Mouse (Mus musculus): ENCODE measurements around the gene Cyp2t4. TPM values are rescaled to one million over a fixed set of nuclear protein-coding genes. Genes with fewer than 3 reads are reported as not detected.

The Cyp2t4 gene
- total and polyA plus RNA-seq, 2 experiments from 2014 or later: not detected

- 91% methylated on average over 5 of the region's 5 CpGs for WGBS
- Histone ChIP-seq H3K4me3 (ENCODE audit: low read depth, low read length) (no peak overlapping the region), H3K27me3 (ENCODE audit: control insufficient read depth, insufficient read depth, low read length) (no peaks in the 10 kb centered on the region), H3K4me1 (ENCODE audit: control insufficient read depth, insufficient read depth) (no peaks in the 10 kb centered on the region), H3K27ac (ENCODE audit: low read depth) (no peak overlapping the region), H3K36me3 (replicated peaks; ENCODE audit: control insufficient read depth, insufficient read depth, low read length) (peaks cover 69% of the 10 kb centered on the region), H3K9me3 (replicated peaks; ENCODE audit: control insufficient read depth, low read length) (no peaks in the 10 kb centered on the region), H3K4me2 (ENCODE audit: low read depth, low read length) (no peak overlapping the region), H3K9ac (replicated peaks; ENCODE audit: low read depth, low read length) (no peak overlapping the region)
- TF ChIP-seq EP300 (IDR thresholded peaks at IDR 0.05; ENCODE audit: low read depth): no peak
- no peak for TF ChIP-seq CTCF (IDR thresholded peaks at IDR 0.05; ENCODE audit: low read depth)
- DNase-seq (ENCODE audit: low spot score) (no peak), ATAC-seq (ENCODE audit: insufficient read depth, low read depth) (no peak)
These were observed 32.5 kb downstream of the Cyp2t4 start for GRCm38 (mm10) chr7:27185986-27186385.

- 96% methylated on average over 10 of the region's 10 CpGs for WGBS
- Histone ChIP-seq H3K9ac (replicated peaks; ENCODE audit: low read depth, low read length) (no peak overlapping the region), H3K9me3 (replicated peaks; ENCODE audit: control insufficient read depth, low read length) (no peaks in the 10 kb centered on the region), H3K36me3 (replicated peaks; ENCODE audit: control insufficient read depth, insufficient read depth, low read length) (peaks cover 94% of the 10 kb centered on the region), H3K4me1 (ENCODE audit: control insufficient read depth, insufficient read depth) (no peaks in the 10 kb centered on the region), H3K27me3 (ENCODE audit: control insufficient read depth, insufficient read depth, low read length) (no peaks in the 10 kb centered on the region), H3K27ac (ENCODE audit: low read depth) (no peak overlapping the region), H3K4me3 (ENCODE audit: low read depth, low read length) (no peak overlapping the region), H3K4me2 (ENCODE audit: low read depth, low read length) (no peak overlapping the region)
- DNase-seq (ENCODE audit: low spot score) (no peak), ATAC-seq (ENCODE audit: insufficient read depth, low read depth) (no peak)
- TF ChIP-seq CTCF (IDR thresholded peaks at IDR 0.05; ENCODE audit: low read depth) (peak; percentile 24), EP300 (IDR thresholded peaks at IDR 0.05; ENCODE audit: low read depth) (no peak)
These were observed 35.9 kb downstream of the Cyp2t4 start for GRCm38 (mm10) chr7:27189271-27189931.

- Histone ChIP-seq H3K9ac (replicated peaks; ENCODE audit: low read depth, low read length) (no peak overlapping the region), H3K4me1 (ENCODE audit: control insufficient read depth, insufficient read depth) (peaks cover 13% of the 10 kb centered on the region), H3K27ac (ENCODE audit: low read depth) (no peak overlapping the region), H3K4me2 (ENCODE audit: low read depth, low read length) (no peak overlapping the region), H3K4me3 (ENCODE audit: low read depth, low read length) (no peak overlapping the region), H3K27me3 (ENCODE audit: control insufficient read depth, insufficient read depth, low read length) (no peaks in the 10 kb centered on the region), H3K9me3 (replicated peaks; ENCODE audit: control insufficient read depth, low read length) (no peaks in the 10 kb centered on the region), H3K36me3 (replicated peaks; ENCODE audit: control insufficient read depth, insufficient read depth, low read length) (peaks cover 65% of the 10 kb centered on the region)
- WGBS: 92% methylated on average over 5 of the region's 5 CpGs
- DNase-seq (ENCODE audit: low spot score) (no peak), ATAC-seq (ENCODE audit: insufficient read depth, low read depth) (no peak)
- TF ChIP-seq EP300 (IDR thresholded peaks at IDR 0.05; ENCODE audit: low read depth): no peak
- TF ChIP-seq CTCF (IDR thresholded peaks at IDR 0.05; ENCODE audit: low read depth): no peak
These were observed 38.9 kb downstream of the Cyp2t4 start for GRCm38 (mm10) chr7:27192434-27192833.

- Histone ChIP-seq H3K9ac (replicated peaks; ENCODE audit: low read depth, low read length) (no peak overlapping the region), H3K4me1 (ENCODE audit: control insufficient read depth, insufficient read depth) (peaks cover 13% of the 10 kb centered on the region), H3K36me3 (replicated peaks; ENCODE audit: control insufficient read depth, insufficient read depth, low read length) (peaks cover 52% of the 10 kb centered on the region), H3K9me3 (replicated peaks; ENCODE audit: control insufficient read depth, low read length) (no peaks in the 10 kb centered on the region), H3K4me2 (ENCODE audit: low read depth, low read length) (no peak overlapping the region), H3K4me3 (ENCODE audit: low read depth, low read length) (no peak overlapping the region), H3K27ac (ENCODE audit: low read depth) (no peak overlapping the region), H3K27me3 (ENCODE audit: control insufficient read depth, insufficient read depth, low read length) (no peaks in the 10 kb centered on the region)
- TF ChIP-seq EP300 (IDR thresholded peaks at IDR 0.05; ENCODE audit: low read depth): no peak
- ATAC-seq (ENCODE audit: insufficient read depth, low read depth) (no peak), DNase-seq (ENCODE audit: low spot score) (no peak)
- 77% methylated on average over 4 of the region's 4 CpGs for WGBS
These were observed 40.2 kb downstream of the Cyp2t4 start for GRCm38 (mm10) chr7:27193731-27194130.

GRCm38 (mm10) chr7:27195681-27196611, 42.4 kb downstream of the Cyp2t4 start, which contains the start of the genes BC024978 and Snrpa:
Gene BC024978 (plus strand): TSS chr7:27195781.
Gene Snrpa (minus strand): TSS chr7:27196271.
- Histone ChIP-seq H3K4me3 (ENCODE audit: low read depth, low read length) (peak within 1 kb of the TSS; percentile 83), H3K9ac (replicated peaks; ENCODE audit: low read depth, low read length) (peak within 1 kb of the TSS; percentile 90), H3K4me2 (ENCODE audit: low read depth, low read length) (peak within 1 kb of the TSS; percentile 70), H3K9me3 (replicated peaks; ENCODE audit: control insufficient read depth, low read length) (no peaks in the 10 kb centered on the region), H3K27me3 (ENCODE audit: control insufficient read depth, insufficient read depth, low read length) (no peaks in the 10 kb centered on the region), H3K36me3 (replicated peaks; ENCODE audit: control insufficient read depth, insufficient read depth, low read length) (peaks cover 32% of the 10 kb centered on the region), H3K27ac (ENCODE audit: low read depth) (peak within 1 kb of the TSS; percentile 99), H3K4me1 (ENCODE audit: control insufficient read depth, insufficient read depth) (peaks cover 13% of the 10 kb centered on the region)
- under 1% methylated on average over 63 of the region's 64 CpGs for WGBS
- peak; percentile 98 for ATAC-seq (ENCODE audit: insufficient read depth, low read depth)
- DNase-seq (ENCODE audit: low spot score): peak; percentile 100
- TF ChIP-seq EP300 (IDR thresholded peaks at IDR 0.05; ENCODE audit: low read depth) (peak; percentile 30; the same call in 1 of the 2 replicates), CTCF (IDR thresholded peaks at IDR 0.05; ENCODE audit: low read depth) (no peak)

Measured in heart, postnatal 0 days (tissue).